Mouse (Mus musculus): ENCODE data around the gene 1500009L16Rik. TPM values are rescaled to one million over a fixed set of nuclear protein-coding genes. Genes with fewer than 3 reads are reported as not detected.

Gene 1500009L16Rik
- polyA plus RNA-seq, 1 experiment from 2014 or later: 44.4 TPM

Other genes with a start within 250 kb of the 1500009L16Rik start
- gene Aldh1l2, start 188.7 kb upstream of the 1500009L16Rik start, polyA plus RNA-seq (2015; fragmentation: Nextera tagmentation; extraction: Ambion mirVana): 2.2 and 2.5 TPM in 2 replicates
- 36.6 and 38.2 TPM in 2 replicates for gene Washc4, start 179.1 kb upstream of the 1500009L16Rik start, polyA plus RNA-seq (2015; fragmentation: Nextera tagmentation; extraction: Ambion mirVana)
- gene Appl2, start 74.1 kb upstream of the 1500009L16Rik start, polyA plus RNA-seq (2015; fragmentation: Nextera tagmentation; extraction: Ambion mirVana): 53.8 and 55.6 TPM in 2 replicates

Data from lung, embryonic 16.5 days (tissue).